Mouse (Mus musculus): ENCODE data around the gene Rpap1.

Gene Rpap1

DNA sequence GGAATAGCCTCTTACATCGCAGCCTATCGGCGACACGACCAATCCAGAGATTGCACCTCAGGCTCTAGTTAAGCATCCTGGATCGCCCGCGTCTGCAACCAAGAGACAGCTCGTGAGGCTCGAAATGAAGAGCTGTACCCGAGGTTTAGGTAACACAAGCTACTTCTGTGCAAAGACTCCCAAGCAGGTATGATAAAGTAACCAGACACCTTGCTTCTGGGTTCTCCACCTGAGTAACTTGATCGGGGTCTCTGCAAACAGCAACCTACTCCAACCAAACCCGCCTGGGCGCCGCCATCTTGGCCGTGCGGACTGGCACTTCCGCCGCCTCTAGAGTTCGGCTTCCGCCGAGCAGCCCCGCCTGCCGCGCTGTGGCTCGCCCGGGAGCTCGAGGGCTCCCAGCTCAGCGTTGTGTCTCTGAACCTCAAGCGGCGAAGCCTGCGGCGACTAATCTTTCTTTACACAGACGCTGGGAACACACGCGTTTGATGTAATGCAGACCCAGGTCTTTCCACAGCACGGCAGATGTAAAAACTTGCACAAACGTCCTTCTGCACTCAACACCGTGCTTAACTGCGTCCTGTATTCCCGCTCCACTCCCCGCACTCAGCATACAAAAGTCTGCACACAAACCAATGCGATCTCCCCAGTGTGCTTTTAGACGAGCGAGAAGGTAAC is at the start of gene Rpap1:
TSS of gene Rpap1 (minus strand) at position 332 of the 678 bp plus-strand sequence.
- peak; percentile 90 for DNase-seq (ENCODE audit: low read depth, low spot score)

DNA sequence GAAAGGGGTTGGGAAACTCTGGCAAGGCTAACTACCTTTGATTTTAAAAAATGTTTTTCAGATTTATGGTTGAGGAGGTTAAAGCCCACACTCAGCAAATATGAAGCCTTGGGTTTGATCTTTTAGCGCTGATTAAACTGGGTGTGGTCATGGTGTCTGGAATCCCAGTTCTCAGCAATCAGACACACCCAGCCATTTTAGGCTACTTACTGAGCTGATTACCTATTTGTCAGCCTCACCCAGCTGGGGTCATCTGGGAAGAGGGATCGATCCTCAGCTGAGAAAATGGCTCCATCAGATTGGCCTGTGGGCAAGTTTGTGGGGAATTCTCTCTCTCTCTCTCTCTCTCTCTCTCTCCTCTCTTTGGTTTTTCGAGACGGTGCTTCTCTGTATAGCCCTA is 46.9 kb upstream of the Rpap1 start:
- DNase-seq (ENCODE audit: low read depth, low spot score): no peak

- peak; percentile 79 for DNase-seq (ENCODE audit: low read depth, low spot score)
Observed at GRCm38 (mm10) chr2:119830579-119830978, 43.2 kb upstream of the Rpap1 start.

- peak; percentile 91 for DNase-seq (ENCODE audit: low read depth, low spot score)
Observed at GRCm38 (mm10) chr2:119821136-119821535, 33.8 kb upstream of the Rpap1 start.

DNA sequence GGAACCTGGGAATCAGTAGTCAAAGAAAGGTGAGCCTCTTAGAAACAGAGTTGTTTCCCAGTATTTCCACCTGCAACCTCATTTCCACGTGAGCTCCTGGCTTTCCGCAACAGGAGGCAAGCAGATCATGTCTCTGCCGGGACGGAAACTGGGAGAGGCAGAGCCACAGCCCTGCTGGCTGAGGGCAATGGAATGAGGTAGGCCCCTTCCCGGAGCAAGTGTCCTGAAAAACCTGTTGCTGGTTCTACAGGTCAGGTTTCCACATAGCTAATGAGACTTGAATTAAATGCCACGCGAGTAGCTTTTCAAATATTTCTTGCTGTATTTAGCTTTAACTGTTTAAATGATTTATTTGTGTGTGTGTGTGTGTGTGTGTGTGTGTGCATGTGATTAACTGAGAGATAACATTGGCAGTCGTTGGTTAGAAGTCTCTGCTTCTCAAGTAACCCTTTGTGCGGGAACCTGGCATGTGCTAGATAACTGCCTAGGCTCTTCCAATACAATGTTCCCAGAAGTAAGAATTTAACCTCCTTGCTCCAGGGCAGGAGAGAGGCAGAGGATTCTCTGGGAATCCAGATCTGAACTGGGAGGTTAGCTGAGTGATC is 31.4 kb upstream of the Rpap1 start:
- DNase-seq (ENCODE audit: low read depth, low spot score): no peak

DNA sequence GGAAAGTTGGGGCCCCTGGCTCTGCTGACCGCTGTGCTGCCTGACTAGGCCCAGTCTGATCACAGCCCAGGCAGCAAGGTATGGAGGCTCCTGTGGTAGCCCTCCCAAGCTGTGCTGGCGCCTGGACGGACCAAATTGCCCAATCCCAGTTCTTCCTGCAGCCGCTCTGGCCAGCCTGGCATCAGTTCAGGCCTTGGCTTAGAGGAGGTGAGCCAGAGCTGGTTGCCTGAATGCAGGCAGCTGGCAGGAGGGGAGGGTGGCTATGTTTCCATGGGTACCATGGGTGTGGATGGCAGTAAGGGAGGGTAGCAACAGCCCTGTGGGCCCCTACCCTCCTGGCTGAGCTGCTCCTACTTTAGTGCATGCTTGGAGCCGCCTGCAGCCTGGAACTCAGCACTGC is 29.7 kb upstream of the Rpap1 start:
- DNase-seq (ENCODE audit: low read depth, low spot score): peak; percentile 90

DNA sequence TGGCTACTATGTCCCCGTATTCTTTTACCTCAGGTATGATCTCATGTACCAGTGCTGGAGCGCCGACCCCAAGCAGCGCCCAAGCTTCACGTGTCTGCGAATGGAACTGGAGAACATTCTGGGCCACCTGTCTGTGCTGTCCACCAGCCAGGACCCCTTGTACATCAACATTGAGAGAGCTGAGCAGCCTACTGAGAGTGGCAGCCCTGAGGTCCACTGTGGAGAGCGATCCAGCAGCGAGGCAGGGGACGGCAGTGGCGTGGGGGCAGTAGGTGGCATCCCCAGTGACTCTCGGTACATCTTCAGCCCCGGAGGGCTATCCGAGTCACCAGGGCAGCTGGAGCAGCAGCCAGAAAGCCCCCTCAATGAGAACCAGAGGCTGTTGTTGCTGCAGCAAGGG is 29.3 kb upstream of the Rpap1 start:
- DNase-seq (ENCODE audit: low read depth, low spot score): no peak

DNA sequence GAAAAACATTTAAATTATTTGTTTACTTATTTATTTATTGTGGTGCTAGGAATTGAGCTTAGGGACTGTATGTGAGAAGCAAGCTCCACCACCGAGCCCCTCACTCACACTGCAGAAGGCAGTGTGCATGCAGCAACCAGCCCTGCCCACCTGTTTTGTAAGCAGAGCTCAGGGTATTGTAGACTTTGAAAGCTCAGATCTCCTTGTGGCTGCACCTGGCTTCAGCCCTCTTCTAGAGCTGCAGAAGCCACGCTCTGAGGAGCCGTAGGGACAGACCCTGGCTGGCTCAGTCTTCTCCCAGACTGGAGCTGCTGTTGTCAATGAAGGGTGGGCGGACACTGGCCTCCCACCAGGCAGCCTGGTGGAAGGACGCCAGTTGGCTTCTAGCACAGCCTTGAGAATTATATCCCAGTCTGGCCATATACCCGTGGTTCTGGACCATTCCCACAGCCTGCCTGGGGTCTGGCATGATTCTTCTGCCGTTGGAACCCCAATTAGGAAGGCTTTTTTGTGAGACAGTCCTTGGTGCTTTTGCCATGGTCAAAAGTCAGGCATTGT is 27.1 kb upstream of the Rpap1 start:
- peak; percentile 83 for DNase-seq (ENCODE audit: low read depth, low spot score)

GRCm38 (mm10) chr2:119811490-119812146 is 24.3 kb upstream of the Rpap1 start:
- peak; percentile 86 for DNase-seq (ENCODE audit: low read depth, low spot score)

DNA sequence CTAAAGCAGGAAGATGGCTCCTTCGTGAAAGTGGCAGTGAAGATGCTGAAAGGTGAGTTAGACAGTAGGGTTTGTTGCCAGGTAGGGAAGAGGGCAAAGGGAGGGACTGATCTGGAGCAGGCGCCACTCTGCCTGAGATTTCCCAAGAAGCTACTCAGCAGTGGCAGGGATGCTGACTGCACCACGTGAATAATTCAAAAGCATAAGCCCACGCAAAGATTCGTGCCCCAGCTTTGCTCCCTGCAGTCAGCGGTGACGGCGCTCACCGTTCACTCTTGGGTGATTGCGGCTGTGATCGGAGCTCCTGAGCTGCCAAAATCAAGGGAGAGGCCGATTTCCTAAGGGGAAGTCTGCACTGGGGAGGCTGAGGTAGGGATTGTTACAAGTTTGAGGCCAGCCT is 23.6 kb upstream of the Rpap1 start:
- peak; percentile 86 for DNase-seq (ENCODE audit: low read depth, low spot score)

DNA sequence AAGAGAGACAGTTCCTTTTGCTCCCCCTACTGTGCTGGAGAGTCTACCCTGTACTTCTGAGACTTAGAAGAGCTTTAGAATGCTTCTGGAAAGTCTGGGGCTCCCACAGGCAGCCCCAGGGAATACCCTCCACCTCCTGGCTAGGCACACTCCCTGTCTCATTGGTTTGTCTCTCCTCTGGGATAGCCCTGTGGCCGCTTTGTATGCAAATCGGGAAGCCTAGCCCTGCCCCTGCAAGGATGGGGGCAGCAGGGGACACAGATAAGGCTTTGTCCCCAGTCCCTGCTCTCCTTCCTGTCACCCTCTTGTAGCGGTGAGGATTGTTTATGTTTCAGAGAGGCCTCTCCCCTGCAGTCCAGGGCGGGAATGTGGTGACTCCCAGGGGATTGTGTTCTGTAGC is 21.5 kb upstream of the Rpap1 start:
- DNase-seq (ENCODE audit: low read depth, low spot score): peak; percentile 84

GRCm38 (mm10) chr2:119808438-119808837 is 21.1 kb upstream of the Rpap1 start:
- DNase-seq (ENCODE audit: low read depth, low spot score): peak; percentile 63

GRCm38 (mm10) chr2:119805536-119805935 is 18.2 kb upstream of the Rpap1 start:
- DNase-seq (ENCODE audit: low read depth, low spot score): peak; percentile 58

DNA sequence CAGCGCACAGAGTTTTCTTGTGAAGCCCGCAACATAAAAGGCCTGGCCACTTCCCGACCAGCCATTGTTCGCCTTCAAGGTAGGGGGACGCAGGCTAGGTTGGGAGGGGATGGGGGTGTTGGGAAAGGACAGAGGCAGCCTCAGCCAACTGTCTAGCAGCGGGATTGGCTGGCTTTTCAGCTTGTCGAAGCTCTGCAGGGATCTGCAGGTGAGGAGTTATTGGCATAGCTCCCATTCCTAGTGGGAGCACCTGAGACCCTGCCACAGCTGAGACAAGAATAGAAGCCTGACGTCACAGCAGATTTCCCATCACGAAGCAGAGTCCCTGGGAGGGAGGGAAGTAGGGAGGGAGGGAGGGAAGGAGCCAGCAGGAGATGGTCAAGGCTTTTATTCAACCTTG is 17.4 kb upstream of the Rpap1 start:
- peak; percentile 83 for DNase-seq (ENCODE audit: low read depth, low spot score)

DNA sequence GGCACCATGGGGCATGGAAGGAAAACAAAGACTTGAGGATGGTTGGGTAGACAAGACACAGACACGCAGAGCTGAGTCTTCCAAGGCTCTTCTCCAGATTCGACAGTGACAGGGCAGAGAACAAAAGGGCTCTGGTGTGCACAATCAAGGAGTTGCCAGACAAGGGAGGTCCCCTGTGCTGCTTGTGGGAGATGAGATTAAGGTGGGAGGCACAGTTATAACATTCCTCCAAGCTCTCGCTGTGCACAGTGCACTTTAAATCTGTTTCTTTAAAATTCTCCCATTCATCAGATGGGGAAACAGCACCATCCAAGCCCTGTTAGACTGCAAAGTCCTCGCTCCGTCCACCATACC is 16.9 kb upstream of the Rpap1 start:
- DNase-seq (ENCODE audit: low read depth, low spot score): peak; percentile 66

- peak; percentile 85 for DNase-seq (ENCODE audit: low read depth, low spot score)
Observed at GRCm38 (mm10) chr2:119803618-119804274, 16.4 kb upstream of the Rpap1 start.

- peak; percentile 91 for DNase-seq (ENCODE audit: low read depth, low spot score)
Observed at GRCm38 (mm10) chr2:119802767-119803617, 15.7 kb upstream of the Rpap1 start.

- peak; percentile 97 for DNase-seq (ENCODE audit: low read depth, low spot score)
Observed at GRCm38 (mm10) chr2:119800876-119801846, 13.8 kb upstream of the Rpap1 start.

DNA sequence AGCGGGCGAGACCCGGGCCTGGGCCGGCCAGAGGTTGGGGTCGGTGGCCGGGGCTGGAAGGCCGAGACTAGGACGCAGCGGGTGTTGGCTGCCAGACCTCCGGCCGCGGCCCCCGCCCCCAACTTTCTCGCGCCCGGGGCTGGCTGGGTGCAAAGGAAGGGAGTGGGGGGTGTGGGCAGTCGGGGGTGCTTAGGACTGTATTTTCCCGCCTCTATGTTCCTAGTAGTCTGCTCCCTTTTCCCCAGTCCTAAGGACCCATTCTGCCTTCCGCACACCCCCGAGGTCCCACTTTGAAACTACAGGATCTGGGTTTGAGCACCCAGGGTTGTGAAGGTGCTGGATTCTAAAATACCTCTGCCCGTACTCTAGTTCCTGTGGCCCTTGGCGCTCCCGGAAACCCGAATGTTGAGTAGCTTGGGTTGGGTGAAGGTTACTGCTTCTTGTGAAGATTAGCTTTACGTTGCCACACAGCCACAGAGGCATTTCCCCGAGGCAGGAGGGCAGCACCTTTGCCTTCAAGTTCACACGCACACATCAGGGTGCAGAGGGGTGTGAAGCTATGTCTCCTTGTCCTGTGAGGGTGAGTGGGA is 12.7 kb upstream of the Rpap1 start:
- DNase-seq (ENCODE audit: low read depth, low spot score): peak; percentile 40

Measured in brain, adult 2 months (tissue).